Mouse (Mus musculus): ENCODE measurements around the gene Prr5l. TPM values are rescaled to one million over a fixed set of nuclear protein-coding genes. Genes with fewer than 3 reads are reported as not detected.

The Prr5l gene
- total RNA-seq (2021), result 1 to 10 TPM in 1 of 2 experiments, under 1 TPM in 1; 0.08 to 1.5 TPM
- long read RNA-seq, experiment 1, result 0 reads
- long read RNA-seq, experiment 2, partial matches to known transcripts, result 0 of 3 reads
- long read RNA-seq, experiment 2, other reads (novel, unspliced or antisense), result 3 of 3 reads

- no peak for DNase-seq
Observed at GRCm38 (mm10) chr2:101882998-101883397, at the start of gene Prr5l. TSS of gene Prr5l (minus strand) at chr2:101883027.

- peak; percentile 17 for DNase-seq
Observed at GRCm38 (mm10) chr2:101932169-101932936, 49.5 kb upstream of the Prr5l start.

GRCm38 (mm10) chr2:101925591-101926188, 42.9 kb upstream of the Prr5l start:
- no peak for DNase-seq

GRCm38 (mm10) chr2:101925183-101925582, 42.4 kb upstream of the Prr5l start:
- DNase-seq, result no peak

GRCm38 (mm10) chr2:101923181-101923580, 40.4 kb upstream of the Prr5l start:
- no peak for DNase-seq

- DNase-seq, result no peak
Observed at GRCm38 (mm10) chr2:101922302-101922701, 39.5 kb upstream of the Prr5l start.

GRCm38 (mm10) chr2:101920136-101920554, 37.3 kb upstream of the Prr5l start:
- no peak for DNase-seq

GRCm38 (mm10) chr2:101918518-101918917, 35.7 kb upstream of the Prr5l start:
- DNase-seq, result no peak

GRCm38 (mm10) chr2:101909326-101910080, 26.7 kb upstream of the Prr5l start:
- DNase-seq, result no peak

GRCm38 (mm10) chr2:101908773-101909172, 25.9 kb upstream of the Prr5l start:
- no peak for DNase-seq

GRCm38 (mm10) chr2:101907386-101908022, 24.7 kb upstream of the Prr5l start:
- DNase-seq, result no peak

- DNase-seq, result no peak
Observed at GRCm38 (mm10) chr2:101906379-101906690, 23.5 kb upstream of the Prr5l start.

GRCm38 (mm10) chr2:101905534-101906378, 22.9 kb upstream of the Prr5l start:
- DNase-seq, result peak; percentile 57

GRCm38 (mm10) chr2:101902196-101902595, 19.4 kb upstream of the Prr5l start:
- DNase-seq, result no peak

- no peak for DNase-seq
Observed at GRCm38 (mm10) chr2:101896425-101897204, 13.8 kb upstream of the Prr5l start.

- no peak for DNase-seq
Observed at GRCm38 (mm10) chr2:101894126-101894525, 11.3 kb upstream of the Prr5l start.

GRCm38 (mm10) chr2:101891143-101891542, 8.3 kb upstream of the Prr5l start:
- DNase-seq, result no peak

GRCm38 (mm10) chr2:101888886-101889285, 6.1 kb upstream of the Prr5l start:
- no peak for DNase-seq

GRCm38 (mm10) chr2:101885768-101886438, 3.1 kb upstream of the Prr5l start, which contains the start of gene Commd9:
TSS of gene Commd9 (plus strand) at chr2:101886247.
- DNase-seq, result peak; percentile 91

GRCm38 (mm10) chr2:101884286-101884685, 1.5 kb upstream of the Prr5l start:
- DNase-seq, result no peak

All from gastrocnemius, postnatal 25 days (tissue).